Mouse (Mus musculus) splenic B cell, adult 2 months (primary cell): ENCODE measurements around the gene Snai3.

Experiments used
- DNase-seq: peaks from one replicate; pipeline ENCODE4 v3.0.0-alpha.2; 2011; ENCODE audit warnings: low read depth, low spot score
- H3K27me3 ChIP-seq: 2 replicates; pipeline ENCODE4 v1.6.1; 2012; ENCODE audit warnings: mild to moderate bottlenecking, low read length, moderate library complexity, mixed read lengths; ENCODE audit not compliant: control insufficient read depth, poor library complexity, insufficient read depth, severe bottlenecking
- H3K36me3 ChIP-seq: 2 replicates; pipeline ENCODE4 v1.6.1; 2012; ENCODE audit warnings: mild to moderate bottlenecking, low read length, moderate library complexity, mixed read lengths; ENCODE audit not compliant: control insufficient read depth, poor library complexity, insufficient read depth, severe bottlenecking

Snai3 gene

DNA sequence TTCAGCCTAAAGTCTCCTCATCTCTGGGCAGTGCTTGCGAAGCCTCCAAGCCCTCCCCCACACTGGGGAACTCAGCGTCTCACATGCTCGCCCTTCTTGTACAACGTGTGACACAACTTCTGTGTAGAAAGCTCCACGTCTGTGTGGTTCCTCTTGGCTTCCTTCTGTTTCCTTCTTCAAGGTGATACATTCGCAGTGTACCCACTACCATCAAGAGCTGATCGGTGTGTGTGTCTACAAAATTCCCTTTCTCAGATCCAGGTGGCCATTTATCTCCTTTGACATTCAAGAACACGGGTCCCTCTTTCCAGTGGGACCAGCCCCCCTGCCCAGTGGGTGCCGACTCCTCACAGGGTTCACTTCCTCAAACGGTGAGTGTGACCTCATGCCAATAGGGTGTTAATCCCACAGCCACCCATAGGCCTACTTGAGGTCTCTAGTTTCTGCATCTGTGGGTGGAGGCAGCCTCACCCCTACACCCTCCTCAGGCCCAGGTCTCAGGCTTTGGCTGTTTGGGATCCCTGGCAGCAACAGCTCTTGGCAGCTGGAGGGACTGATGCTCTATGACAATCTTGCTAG lies 30.4 kb downstream of the Snai3 start:
- DNase-seq = peak; percentile 91
- H3K36me3 ChIP-seq = peaks cover 8% of the 10 kb centered on the region
- no peaks in the 10 kb centered on the region for H3K27me3 ChIP-seq

DNA sequence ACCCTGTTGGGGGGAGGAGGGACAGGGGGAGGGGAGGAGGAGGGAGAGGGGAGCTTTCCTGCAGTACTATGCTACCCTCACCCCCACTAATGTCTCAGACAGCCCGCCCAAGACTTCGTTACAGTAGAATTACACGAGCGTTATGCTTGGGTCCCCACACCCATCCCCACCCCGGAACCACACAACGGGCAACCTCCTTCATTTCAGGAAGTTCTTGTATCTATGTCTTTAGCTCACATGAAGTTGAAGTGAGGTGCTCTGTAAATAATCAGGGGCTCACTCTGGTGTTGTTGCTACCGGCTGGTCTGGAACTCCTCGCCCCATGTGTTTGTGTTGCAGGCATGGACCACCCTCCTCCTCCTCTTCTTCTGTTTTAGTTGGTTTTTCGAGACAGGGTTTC lies 32.4 kb downstream of the Snai3 start:
- DNase-seq = peak; percentile 77
- peaks cover 17% of the 10 kb centered on the region for H3K36me3 ChIP-seq

DNA sequence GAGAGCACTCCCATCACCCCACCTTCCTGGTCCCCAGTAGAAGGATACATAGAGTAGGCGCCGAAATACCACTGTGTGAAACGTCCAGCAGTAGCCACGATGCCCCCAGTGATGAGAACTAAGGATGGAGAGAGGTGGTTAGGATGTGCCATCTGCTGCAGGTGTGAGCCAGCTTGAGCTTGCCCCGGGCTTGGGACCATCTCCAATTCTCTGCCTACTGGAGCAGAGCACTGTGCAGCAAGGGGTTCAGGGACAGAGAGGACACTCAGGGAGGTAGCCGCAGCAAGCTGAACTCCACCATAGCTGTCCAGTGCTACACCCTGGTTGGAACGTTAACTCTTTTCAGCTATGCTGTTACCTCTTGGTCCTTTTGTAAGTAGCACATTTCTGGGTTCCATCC lies 32.9 kb downstream of the Snai3 start:
- H3K27me3 ChIP-seq = no peaks in the 10 kb centered on the region
- no peak for DNase-seq
- H3K36me3 ChIP-seq = peaks cover 19% of the 10 kb centered on the region

More for the DNA sequence above, 32.4 kb downstream of the Snai3 start:
- no peaks in the 10 kb centered on the region for H3K27me3 ChIP-seq

DNA sequence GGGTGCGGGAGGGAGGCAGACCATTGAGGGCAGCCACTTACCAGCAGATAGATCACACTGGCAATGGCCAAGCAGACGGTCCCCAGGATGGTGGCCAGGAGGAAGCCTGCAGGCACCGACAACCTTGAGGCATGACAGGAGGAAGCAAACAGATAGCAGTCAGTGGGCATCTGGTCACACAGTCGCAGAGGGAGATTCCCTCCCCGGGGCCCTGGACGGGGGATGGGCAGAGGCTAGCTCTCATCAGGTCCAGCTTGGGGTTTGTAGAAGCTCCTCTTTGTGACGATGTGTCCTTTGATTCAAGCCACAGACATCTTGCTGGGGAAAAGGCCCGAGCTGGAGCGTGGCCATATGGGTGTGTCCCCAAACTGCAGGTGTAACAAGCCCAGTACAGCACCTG lies 34.4 kb downstream of the Snai3 start:
- Histone ChIP-seq H3K27me3 (no peaks in the 10 kb centered on the region), H3K36me3 (peaks cover 21% of the 10 kb centered on the region)
- DNase-seq = no peak

DNA sequence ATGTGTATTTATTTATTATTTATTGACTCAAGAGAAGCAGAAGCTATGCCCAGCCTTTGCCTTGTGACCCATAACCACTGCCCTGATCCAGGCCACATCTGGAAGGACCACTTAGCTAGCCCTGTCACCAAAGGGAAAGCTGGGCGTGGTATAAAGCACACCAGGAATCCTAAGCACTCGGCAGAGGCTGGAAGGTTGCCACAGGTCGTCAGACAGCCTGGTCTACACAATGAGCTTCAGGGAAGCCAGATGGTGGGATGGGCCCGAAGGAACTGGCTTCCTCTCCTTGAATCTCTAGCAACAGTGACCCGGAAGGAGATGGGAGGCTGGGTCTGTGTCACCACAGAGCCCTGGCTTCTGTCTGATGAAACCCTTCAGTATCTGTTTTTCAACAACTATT lies 36.9 kb downstream of the Snai3 start:
- no peak for DNase-seq
- Histone ChIP-seq H3K27me3 (no peaks in the 10 kb centered on the region), H3K36me3 (peaks cover 21% of the 10 kb centered on the region)

DNA sequence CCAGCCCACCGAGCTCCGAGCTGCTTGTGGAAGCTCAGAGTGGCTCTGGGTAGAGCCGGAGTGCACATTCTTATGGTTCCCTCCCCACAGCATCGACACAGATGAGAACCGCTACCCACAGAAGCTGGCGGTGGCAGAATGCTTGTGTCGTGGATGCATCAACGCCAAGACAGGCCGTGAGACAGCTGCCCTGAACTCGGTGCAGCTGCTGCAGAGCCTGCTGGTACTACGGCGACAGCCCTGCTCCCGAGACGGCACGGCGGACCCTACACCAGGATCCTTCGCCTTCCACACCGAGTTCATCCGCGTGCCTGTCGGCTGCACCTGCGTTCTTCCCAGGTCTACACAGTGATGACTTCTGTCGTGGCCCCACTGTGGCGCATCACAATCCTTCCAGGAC lies 37.3 kb downstream of the Snai3 start:
- Histone ChIP-seq H3K36me3 (peaks cover 21% of the 10 kb centered on the region), H3K27me3 (no peaks in the 10 kb centered on the region)
- no peak for DNase-seq

DNA sequence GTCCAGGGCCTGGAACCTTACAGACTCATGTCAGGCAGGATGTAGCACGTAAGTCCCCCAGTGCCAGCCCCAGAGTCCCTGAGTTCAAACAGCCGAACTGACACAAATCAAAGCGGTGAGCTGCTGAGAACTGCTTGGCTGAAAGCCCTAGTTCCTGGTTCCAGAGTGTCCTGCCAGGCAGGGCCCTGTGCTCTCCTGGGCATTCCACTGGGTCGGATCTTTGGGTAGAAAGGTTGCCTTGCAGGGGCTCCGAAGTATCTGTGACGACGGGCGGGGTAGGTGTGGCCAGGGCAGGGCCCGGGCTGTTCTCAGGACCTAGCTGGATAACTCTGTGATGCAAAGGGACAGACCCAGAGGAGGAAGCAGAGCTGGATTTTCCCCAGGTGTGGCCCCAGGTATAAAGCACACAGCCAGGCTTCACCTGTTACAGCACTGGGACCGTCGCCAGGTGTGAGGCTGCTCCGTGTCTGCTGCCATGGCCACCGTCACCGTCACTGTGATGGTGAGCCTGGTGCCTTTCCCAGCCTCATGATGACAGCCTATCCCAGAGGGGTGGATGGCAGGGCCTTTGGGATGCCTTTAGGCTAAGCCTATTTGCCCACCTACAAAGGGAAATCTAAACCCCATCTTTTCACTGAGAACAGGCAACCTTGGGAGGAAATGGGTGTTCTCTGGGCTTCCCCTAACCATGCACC lies 39.0 kb downstream of the Snai3 start, which contains the start of gene Il17c:
Gene Il17c (plus strand): TSS at position 645 of the 695 bp plus-strand sequence.
- H3K27me3 ChIP-seq = no peaks in the 10 kb centered on the region
- no peak for DNase-seq
- H3K36me3 ChIP-seq = peaks cover 21% of the 10 kb centered on the region

DNA sequence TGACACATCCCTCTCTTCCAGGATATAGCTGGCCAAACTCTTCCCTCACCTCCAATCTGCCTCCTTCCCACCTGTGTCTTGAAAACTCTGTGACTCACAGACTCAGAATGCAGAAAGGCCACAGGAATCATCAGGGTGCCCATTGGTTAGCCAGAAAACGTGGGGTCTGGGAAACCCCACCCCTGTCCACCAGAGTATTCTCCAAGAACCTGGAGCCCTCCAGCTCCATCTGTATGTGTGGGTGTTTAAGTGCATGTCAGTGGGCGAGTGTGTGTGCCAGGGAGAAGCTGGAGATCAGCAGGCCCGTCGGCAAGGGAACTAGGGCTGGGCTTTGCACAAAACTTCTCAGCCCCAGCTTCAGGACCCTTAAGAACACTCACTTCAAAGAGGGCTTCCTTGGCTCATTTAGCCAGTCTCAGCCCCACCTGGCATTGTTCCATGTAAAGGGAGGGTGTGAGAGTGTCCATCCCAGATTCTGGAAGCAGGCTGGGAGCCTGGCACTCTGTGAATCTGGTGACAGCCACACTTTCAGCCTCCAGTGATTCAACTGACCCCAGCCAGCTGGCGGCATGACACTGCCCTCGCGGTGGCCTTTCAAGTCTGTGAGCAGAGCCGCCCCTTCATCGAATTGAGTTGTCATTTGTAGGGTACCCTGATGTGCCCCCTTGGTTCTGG lies 40.5 kb downstream of the Snai3 start:
- Histone ChIP-seq H3K36me3 (peaks cover 15% of the 10 kb centered on the region), H3K27me3 (no peaks in the 10 kb centered on the region)
- DNase-seq = no peak

DNA sequence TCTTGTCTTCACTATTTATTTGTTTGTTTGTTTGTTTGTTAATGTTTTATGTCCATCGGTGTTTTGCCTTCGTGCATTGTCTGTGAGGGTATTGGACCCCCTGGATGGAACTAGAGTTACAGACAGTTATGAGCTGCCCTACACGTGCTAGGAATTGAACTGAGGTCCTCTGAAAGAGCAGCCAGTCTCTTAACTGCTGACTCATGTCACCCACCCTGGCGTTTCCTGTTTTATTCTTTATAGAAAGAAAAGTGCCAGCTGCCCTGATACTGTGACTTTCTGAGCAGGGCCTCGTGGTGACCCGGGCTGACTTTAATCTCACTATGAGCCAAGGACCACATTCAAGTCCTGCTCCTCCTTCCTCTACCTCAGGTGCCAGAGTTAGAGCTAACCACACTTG lies 45.0 kb downstream of the Snai3 start:
- peaks cover 4% of the 10 kb centered on the region for H3K36me3 ChIP-seq
- no peaks in the 10 kb centered on the region for H3K27me3 ChIP-seq
- DNase-seq = no peak

DNA sequence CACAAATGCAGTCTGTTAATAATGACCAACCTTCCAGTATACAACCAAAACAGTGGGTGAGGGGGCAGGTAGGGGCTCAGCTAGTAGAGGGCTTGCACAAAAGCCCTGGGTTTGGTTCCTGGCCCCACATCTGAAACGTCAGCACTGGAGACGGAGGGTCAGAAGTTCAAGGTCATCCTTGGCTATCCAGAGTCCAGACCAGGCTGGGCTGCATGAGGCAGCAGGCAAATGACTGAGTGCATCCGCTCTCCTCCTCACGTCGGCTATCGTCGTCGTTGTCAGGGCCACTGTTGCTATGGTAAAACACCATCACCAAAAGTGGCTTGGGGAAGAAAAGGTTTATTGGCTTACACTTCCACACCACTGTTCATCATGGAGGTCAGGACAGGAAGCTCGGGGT lies 46.2 kb downstream of the Snai3 start:
- Histone ChIP-seq H3K27me3 (no peaks in the 10 kb centered on the region), H3K36me3 (peaks cover 7% of the 10 kb centered on the region)
- no peak for DNase-seq

DNA sequence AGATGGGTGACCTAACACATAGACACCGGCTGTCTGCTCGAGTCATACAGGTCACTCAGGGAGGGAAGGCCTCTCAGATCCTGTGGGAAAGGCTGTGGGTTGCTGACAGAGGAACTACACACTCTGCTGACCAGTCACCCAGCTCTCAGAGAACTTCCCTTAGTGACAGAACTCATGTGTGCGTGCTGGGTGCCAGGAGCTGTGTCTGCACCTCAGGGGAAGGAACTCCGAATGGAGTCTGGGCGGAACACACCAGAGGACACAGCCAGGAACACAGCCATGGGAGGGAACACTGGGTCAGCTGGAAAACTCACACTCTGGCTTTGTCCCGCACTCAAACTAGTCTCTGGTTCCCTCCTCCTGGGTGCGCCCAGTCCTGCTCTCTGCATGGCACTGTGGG lies 52.9 kb downstream of the Snai3 start:
- Histone ChIP-seq H3K27me3 (no peaks in the 10 kb centered on the region), H3K36me3 (peaks cover 14% of the 10 kb centered on the region)
- no peak for DNase-seq

DNA sequence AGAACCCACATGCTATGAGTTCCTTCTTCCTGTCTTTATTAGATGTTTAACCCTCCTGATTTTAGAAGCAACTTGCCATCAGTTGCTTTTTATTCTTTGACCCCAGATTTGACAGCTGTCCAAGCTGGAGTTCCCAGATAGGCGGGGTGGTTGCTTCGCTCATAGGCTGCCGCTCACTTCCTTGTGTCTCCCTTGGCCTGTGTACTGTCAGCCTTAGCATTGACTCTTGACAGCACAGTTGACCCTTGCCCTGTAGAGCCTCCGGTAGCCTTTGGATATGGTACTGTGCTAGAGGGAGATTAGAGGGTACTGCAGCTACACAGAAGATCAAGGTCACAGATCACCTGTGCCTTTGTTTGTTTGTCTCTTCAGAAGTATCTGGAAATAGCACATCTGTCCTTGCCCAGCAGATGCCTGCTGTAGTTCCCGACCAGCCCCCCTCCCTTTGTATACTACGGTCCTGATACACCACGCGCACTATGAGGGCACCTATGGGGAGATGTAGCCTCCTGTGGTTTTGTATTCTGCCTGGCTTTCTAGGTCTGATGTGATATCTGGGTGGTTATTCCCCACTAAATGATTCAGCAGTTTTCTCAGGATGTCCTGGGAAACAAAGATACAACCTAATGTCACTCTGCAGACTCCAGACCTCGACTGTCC lies 55.3 kb downstream of the Snai3 start:
- no peaks in the 10 kb centered on the region for H3K27me3 ChIP-seq
- H3K36me3 ChIP-seq = peaks cover 19% of the 10 kb centered on the region
- DNase-seq = no peak
